Mouse (Mus musculus) neural tube, embryonic 15.5 days (tissue): ENCODE measurements at regions not wholly inside any gene's neighbourhood (a gene's known extent, or its start where the extent isn't known, plus 50 kb on each side); places are given as distances from the start of the nearest gene placed in this dataset.
"Not testable (repeated sequence)": the region's sequence is repeated elsewhere in the genome, so short reads cannot be mapped to it uniquely, and the experiment has no call there.

Source experiments
- ATAC-seq: fragments of 200-750 bp; cut with Nextera tagmentation; 2 replicates; pipeline ENCODE4 v1.8.0; 2017; ENCODE audit warnings: mild to moderate bottlenecking, moderate TSS enrichment, moderate library complexity; ENCODE audit not compliant: low FRiP score
- H3K27ac ChIP-seq: fragments of 300-500 bp; sonication (generic); replicated peaks from 2 replicates; pipeline ENCODE4 v1.5.1; 2015; ENCODE audit warnings: mild to moderate bottlenecking, inconsistent platforms
- H3K27me3 ChIP-seq: fragments of 300-500 bp; sonication (generic); replicated peaks from 2 replicates; pipeline ENCODE4 v1.6.1; 2015; ENCODE audit warnings: inconsistent platforms
- H3K36me3 ChIP-seq: fragments of 300-500 bp; sonication (generic); 2 replicates; pipeline ENCODE4 v1.6.1; 2015; ENCODE audit warnings: inconsistent platforms
- H3K4me1 ChIP-seq: fragments of 300-500 bp; sonication (generic); 2 replicates; pipeline ENCODE4 v1.6.1; 2015; ENCODE audit warnings: inconsistent platforms
- H3K4me2 ChIP-seq: fragments of 300-500 bp; sonication (generic); 2 replicates; pipeline ENCODE4 v1.6.1; 2015; ENCODE audit warnings: inconsistent platforms, mild to moderate bottlenecking, moderate library complexity
- H3K4me3 ChIP-seq: fragments of 300-500 bp; sonication (generic); replicated peaks from 2 replicates; pipeline ENCODE4 v1.5.1; 2015; ENCODE audit warnings: mild to moderate bottlenecking, inconsistent platforms
- H3K9ac ChIP-seq: fragments of 300-500 bp; sonication (generic); replicated peaks from 2 replicates; pipeline ENCODE4 v1.6.1; 2015; ENCODE audit warnings: mild to moderate bottlenecking, inconsistent platforms
- H3K9me3 ChIP-seq: fragments of 300-500 bp; sonication (generic); replicated peaks from 2 replicates; pipeline ENCODE4 v1.6.1; 2016; ENCODE audit warnings: inconsistent platforms
- WGBS: fragments of 180-500 bp; shearing (Covaris S2); methylation state at CpG from one replicate; pipeline ENCODE4 v1.1.7; 2015; ENCODE audit warnings: mixed read lengths; 5-methylcytosine and 5-hydroxymethylcytosine counted together

- no peak overlapping the region for H3K9ac ChIP-seq
- 87% methylated on average over 7 of the region's 7 CpGs for WGBS
- no peak overlapping the region for H3K4me3 ChIP-seq
- H3K27ac ChIP-seq = no peak overlapping the region
- no peaks in the 10 kb centered on the region for H3K27me3 ChIP-seq
- H3K4me2 ChIP-seq = no peak overlapping the region
- H3K9me3 ChIP-seq = no peaks in the 10 kb centered on the region
- H3K4me1 ChIP-seq = no peaks in the 10 kb centered on the region
- H3K36me3 ChIP-seq = no peaks in the 10 kb centered on the region
- no peak for ATAC-seq
These were observed 172.8 kb downstream of the Snx19 start for GRCm38 (mm10) chr9:30599756-30600155.

GRCm38 (mm10) chr9:30597691-30598090 lies 170.8 kb downstream of the Snx19 start:
- Histone ChIP-seq H3K4me2 (no peak overlapping the region), H3K4me3 (no peak overlapping the region), H3K27me3 (no peaks in the 10 kb centered on the region), H3K9me3 (no peaks in the 10 kb centered on the region), H3K36me3 (no peaks in the 10 kb centered on the region), H3K4me1 (no peaks in the 10 kb centered on the region), H3K27ac (no peak overlapping the region), H3K9ac (no peak overlapping the region)
- 72% methylated on average over 4 of the region's 4 CpGs for WGBS
- no peak for ATAC-seq

- H3K4me2 ChIP-seq, ATAC-seq, H3K9me3 ChIP-seq, H3K4me1 ChIP-seq, H3K27ac ChIP-seq, H3K4me3 ChIP-seq, H3K27me3 ChIP-seq, H3K36me3 ChIP-seq, H3K9ac ChIP-seq: not testable (repeated sequence)
- WGBS = 82% methylated on average over 6 of the region's 6 CpGs
These were observed 170.2 kb downstream of the Snx19 start for GRCm38 (mm10) chr9:30597092-30597491.

- H3K4me1 ChIP-seq = no peaks in the 10 kb centered on the region
- H3K27me3 ChIP-seq = no peaks in the 10 kb centered on the region
- H3K36me3 ChIP-seq = no peaks in the 10 kb centered on the region
- H3K4me2 ChIP-seq = no peak overlapping the region
- ATAC-seq = no peak
- H3K27ac ChIP-seq = no peak overlapping the region
- 95% methylated on average over 2 of the region's 2 CpGs for WGBS
- H3K9me3 ChIP-seq = no peaks in the 10 kb centered on the region
- no peak overlapping the region for H3K4me3 ChIP-seq
- H3K9ac ChIP-seq = no peak overlapping the region
These were observed 165.7 kb downstream of the Snx19 start for GRCm38 (mm10) chr9:30592601-30593000.

- Histone ChIP-seq H3K4me3 (no peak overlapping the region), H3K27ac (no peak overlapping the region), H3K27me3 (no peaks in the 10 kb centered on the region), H3K4me2 (no peak overlapping the region), H3K36me3 (no peaks in the 10 kb centered on the region), H3K4me1 (no peaks in the 10 kb centered on the region), H3K9me3 (no peaks in the 10 kb centered on the region), H3K9ac (no peak overlapping the region)
- 86% methylated on average over 5 of the region's 5 CpGs for WGBS
- no peak for ATAC-seq
These were observed 164.3 kb downstream of the Snx19 start for GRCm38 (mm10) chr9:30591246-30591645.

- no peak overlapping the region for H3K27ac ChIP-seq
- H3K4me2 ChIP-seq = no peak overlapping the region
- no peaks in the 10 kb centered on the region for H3K9me3 ChIP-seq
- no peaks in the 10 kb centered on the region for H3K4me1 ChIP-seq
- no peaks in the 10 kb centered on the region for H3K36me3 ChIP-seq
- no peaks in the 10 kb centered on the region for H3K27me3 ChIP-seq
- no peak for ATAC-seq
- WGBS = 68% methylated on average over 6 of the region's 6 CpGs
- no peak overlapping the region for H3K4me3 ChIP-seq
- no peak overlapping the region for H3K9ac ChIP-seq
These were observed 163.8 kb downstream of the Snx19 start for GRCm38 (mm10) chr9:30590661-30591179.

- Histone ChIP-seq H3K4me2 (no peak overlapping the region), H3K4me1 (no peaks in the 10 kb centered on the region), H3K4me3 (no peak overlapping the region), H3K9me3 (no peaks in the 10 kb centered on the region), H3K27me3 (no peaks in the 10 kb centered on the region), H3K9ac (no peak overlapping the region), H3K36me3 (no peaks in the 10 kb centered on the region), H3K27ac (no peak overlapping the region)
- WGBS = 92% methylated on average over 9 of the region's 9 CpGs
- ATAC-seq = no peak
These were observed 154.4 kb downstream of the Snx19 start for GRCm38 (mm10) chr9:30581271-30581821.

GRCm38 (mm10) chr9:30580500-30580899 lies 153.6 kb downstream of the Snx19 start:
- WGBS = 83% methylated on average over 6 of the region's 6 CpGs
- Histone ChIP-seq H3K27me3 (no peaks in the 10 kb centered on the region), H3K27ac (no peak overlapping the region), H3K9me3 (no peaks in the 10 kb centered on the region), H3K36me3 (no peaks in the 10 kb centered on the region), H3K9ac (no peak overlapping the region), H3K4me1 (no peaks in the 10 kb centered on the region), H3K4me3 (no peak overlapping the region), H3K4me2 (no peak overlapping the region)
- ATAC-seq = no peak

GRCm38 (mm10) chr9:30578213-30578612 lies 151.3 kb downstream of the Snx19 start:
- no peak overlapping the region for H3K4me3 ChIP-seq
- no peaks in the 10 kb centered on the region for H3K4me1 ChIP-seq
- ATAC-seq = no peak
- H3K9me3 ChIP-seq = no peaks in the 10 kb centered on the region
- H3K27ac ChIP-seq = no peak overlapping the region
- H3K4me2 ChIP-seq = no peak overlapping the region
- no peak overlapping the region for H3K9ac ChIP-seq
- no peaks in the 10 kb centered on the region for H3K27me3 ChIP-seq
- 92% methylated on average over 3 of the region's 3 CpGs for WGBS
- H3K36me3 ChIP-seq = no peaks in the 10 kb centered on the region

GRCm38 (mm10) chr9:30577243-30577642 lies 150.3 kb downstream of the Snx19 start:
- WGBS = 69% methylated on average over 4 of the region's 4 CpGs

GRCm38 (mm10) chr9:30575531-30575930 lies 148.6 kb downstream of the Snx19 start:
- no peak overlapping the region for H3K4me3 ChIP-seq
- peaks cover 5% of the 10 kb centered on the region; the same call in 1 of the 2 replicates for H3K4me1 ChIP-seq
- no peak overlapping the region for H3K4me2 ChIP-seq
- ATAC-seq = no peak
- no peaks in the 10 kb centered on the region for H3K27me3 ChIP-seq
- H3K9me3 ChIP-seq = no peaks in the 10 kb centered on the region
- H3K9ac ChIP-seq = no peak overlapping the region
- WGBS = 53% methylated on average over 3 of the region's 3 CpGs
- H3K27ac ChIP-seq = no peak overlapping the region
- H3K36me3 ChIP-seq = no peaks in the 10 kb centered on the region

More at GRCm38 (mm10) chr9:30577243-30577642, 150.3 kb downstream of the Snx19 start:
- Histone ChIP-seq H3K27ac (no peak overlapping the region), H3K9ac (no peak overlapping the region), H3K36me3 (no peaks in the 10 kb centered on the region), H3K4me2 (no peak overlapping the region), H3K4me3 (no peak overlapping the region), H3K9me3 (no peaks in the 10 kb centered on the region), H3K4me1 (no peaks in the 10 kb centered on the region), H3K27me3 (no peaks in the 10 kb centered on the region)
- ATAC-seq = no peak

- Histone ChIP-seq H3K27ac (no peak overlapping the region), H3K27me3 (no peaks in the 10 kb centered on the region), H3K4me3 (no peak overlapping the region), H3K9me3 (no peaks in the 10 kb centered on the region), H3K4me2 (no peak overlapping the region), H3K36me3 (no peaks in the 10 kb centered on the region), H3K4me1 (peaks cover 5% of the 10 kb centered on the region; the same call in 1 of the 2 replicates), H3K9ac (no peak overlapping the region)
- WGBS = 42% methylated on average over 1 of the region's 1 CpGs
- no peak for ATAC-seq
These were observed 146.4 kb downstream of the Snx19 start for GRCm38 (mm10) chr9:30573294-30573693.
